25 mouse cellular contexts compared by ENCODE assay signal in genomic region chr6:83098411-83098810, GRCm38 (mm10). TPM values are rescaled to one million over a fixed set of nuclear protein-coding genes. Genes with fewer than 3 reads are reported as not detected.
A peak's percentile ranks its signal among the peaks of the same experiment; 100 is the strongest.
DNase-seq lines count a peak whose midpoint lies in the region; ATAC-seq lines count a peak whose summit lies in the region.
"Had no signal": no experiment of that assay in that cellular context is flagged by ENCODE, and none has a peak within 500 bp of the region (broad histone marks: within the 10 kb centered on the region; RNA-seq: fewer than 3 reads in every experiment).

No protein-coding gene starts in this region.

- H3K4me3 ChIP-seq in forebrain, embryonic 10.5 days, result no peak overlapping the region
- H3K4me3 ChIP-seq in hindbrain, embryonic 12.5 days, result no peak overlapping the region
- H3K4me3 ChIP-seq: embryonic facial prominence, embryonic 15.5 days; hindbrain, embryonic 10.5 days; stomach, embryonic 15.5 days had no signal

- peaks cover 42% of the 10 kb centered on the region for H3K27me3 ChIP-seq in forebrain, embryonic 10.5 days (ENCODE audit: poor library complexity, severe bottlenecking)
- peaks cover 25% of the 10 kb centered on the region for H3K27me3 ChIP-seq in hindbrain, embryonic 12.5 days

- peaks cover 26% of the 10 kb centered on the region for H3K4me1 ChIP-seq in forebrain, embryonic 10.5 days
- H3K4me1 ChIP-seq in hindbrain, embryonic 12.5 days, result peaks cover 19% of the 10 kb centered on the region

- no peak overlapping the region for H3K4me2 ChIP-seq in hindbrain, embryonic 12.5 days (replicated peaks)
- H3K4me2 ChIP-seq: embryonic facial prominence, embryonic 15.5 days; heart, embryonic 11.5 days; stomach, embryonic 15.5 days had no signal

- H3K9ac ChIP-seq in hindbrain, embryonic 12.5 days, result no peak overlapping the region
- H3K9ac ChIP-seq: embryonic facial prominence, embryonic 15.5 days; forebrain, postnatal 0 days; liver, postnatal 0 days; stomach, embryonic 15.5 days had no signal

- peak; percentile 2 for DNase-seq in embryo, embryonic 10 days (ENCODE audit: low spot score)
- DNase-seq in embryo, embryonic 10.5 days (ENCODE audit: low spot score), result no peak
- peak; percentile 78 for DNase-seq in NIH3T3 (ENCODE audit: low read depth)
- peak; percentile 77 to 85 for DNase-seq in kidney, adult 8-10 months
- DNase-seq in kidney, postnatal 14 days, result peak; percentile 85
- DNase-seq in forebrain, embryonic 10.5 days (ENCODE audit: extremely low spot score, low spot score), result no peak
- DNase-seq: cerebellum, adult 8-10 months; cerebellum, postnatal 36 days; forebrain, postnatal 0 days; gastrocnemius, postnatal 14 days; heart, adult 11 months; liver, postnatal 0 days; thymus, adult 2 months; thymus, postnatal 4 days had no signal

- WGBS in forebrain, embryonic 10.5 days, result 76% methylated on average over 2 of the region's 2 CpGs
- 82% methylated on average over 2 of the region's 2 CpGs for WGBS in hindbrain, embryonic 12.5 days

- H3K27ac ChIP-seq in forebrain, embryonic 10.5 days, result no peak overlapping the region
- H3K27ac ChIP-seq in hindbrain, embryonic 12.5 days, result no peak overlapping the region
- H3K27ac ChIP-seq: embryonic facial prominence, embryonic 15.5 days; hindbrain, embryonic 10.5 days; hindbrain, postnatal 0 days; macrophage; stomach, embryonic 15.5 days had no signal

- no peak for ATAC-seq in hindbrain, embryonic 12.5 days (ENCODE audit: low FRiP score)
- ATAC-seq: activated CD4-positive, CD25-positive, alpha-beta regulatory T cell, adult 4 months; forebrain, postnatal 0 days; hindbrain, postnatal 0 days; intestine, embryonic 16.5 days; liver, postnatal 0 days; lung, postnatal 0 days had no signal

- no peaks in the 10 kb centered on the region for H3K36me3 ChIP-seq in forebrain, embryonic 10.5 days (replicated peaks)
- no peaks in the 10 kb centered on the region for H3K36me3 ChIP-seq in hindbrain, embryonic 12.5 days
- H3K36me3 ChIP-seq: embryonic facial prominence, embryonic 15.5 days; hindbrain, embryonic 10.5 days; stomach, embryonic 15.5 days had no signal

- no peaks in the 10 kb centered on the region for H3K9me3 ChIP-seq in forebrain, embryonic 10.5 days
- 0 out of 2 replicates have a peak, but pooled peaks cover 3% of the 10 kb centered on the region for H3K9me3 ChIP-seq in hindbrain, embryonic 12.5 days (replicated peaks)
- H3K9me3 ChIP-seq: embryonic facial prominence, embryonic 15.5 days; stomach, embryonic 15.5 days had no signal

RNA-seq across cellular contexts. Expression of gene Ccdc142, which starts 3.0 kb away (rescaled TPM):
- polyA plus RNA-seq in forebrain, embryonic 10.5 days (2016; fragmentation: Nextera tagmentation; extraction: Ambion mirVana), result 2.6 and 3.1 TPM in 2 replicates
- 3.3 and 3.9 TPM in 2 replicates for polyA plus RNA-seq in hindbrain, embryonic 12.5 days (2016; fragmentation: Nextera tagmentation; extraction: Ambion mirVana)
- polyA plus RNA-seq: activated CD4-positive, CD25-positive, alpha-beta regulatory T cell, adult 4 months had no signal

RNA-seq across cellular contexts. Expression of gene Gm42688, which starts 3.0 kb away (rescaled TPM):
- 1.9 and 2.2 TPM in 2 replicates for polyA plus RNA-seq in forebrain, embryonic 10.5 days (2016; fragmentation: Nextera tagmentation; extraction: Ambion mirVana)
- 3.6 and 5.0 TPM in 2 replicates for polyA plus RNA-seq in hindbrain, embryonic 12.5 days (2016; fragmentation: Nextera tagmentation; extraction: Ambion mirVana)

RNA-seq across cellular contexts. Expression of gene Mrpl53, which starts 10.4 kb away (rescaled TPM):
- 135 and 149 TPM in 2 replicates for polyA plus RNA-seq in forebrain, embryonic 10.5 days (2016; fragmentation: Nextera tagmentation; extraction: Ambion mirVana)
- polyA plus RNA-seq in hindbrain, embryonic 12.5 days (2016; fragmentation: Nextera tagmentation; extraction: Ambion mirVana), result 110 and 124 TPM in 2 replicates

RNA-seq across cellular contexts. Expression of gene Lbx2, which starts 12.2 kb away (rescaled TPM):
- 0.20 and 0.29 TPM in 2 replicates for polyA plus RNA-seq in forebrain, embryonic 10.5 days (2016; fragmentation: Nextera tagmentation; extraction: Ambion mirVana)
- polyA plus RNA-seq in hindbrain, embryonic 12.5 days (2016; fragmentation: Nextera tagmentation; extraction: Ambion mirVana), result 0.69 TPM in 1 of 2 replicates, not detected in the other
- polyA plus RNA-seq: activated CD4-positive, CD25-positive, alpha-beta regulatory T cell, adult 4 months; hindbrain, postnatal 0 days; neural tube, embryonic 14.5 days had no signal

RNA-seq across cellular contexts. Expression of gene Mogs, which starts 16.9 kb away (rescaled TPM):
- polyA plus RNA-seq in forebrain, embryonic 10.5 days (2016; fragmentation: Nextera tagmentation; extraction: Ambion mirVana), result 32.6 and 38.3 TPM in 2 replicates
- polyA plus RNA-seq in hindbrain, embryonic 12.5 days (2016; fragmentation: Nextera tagmentation; extraction: Ambion mirVana), result 42.6 TPM in 2 replicates

Comparison
In these comparisons a context has a peak if more than half of its experiments do, and no peak if none do; other contexts are left out.
1. DNase-seq: peak in embryo, embryonic 10 days (single experiment), NIH3T3 (single experiment), kidney, adult 8-10 months (2 of 2) and kidney, postnatal 14 days (single experiment); none in embryo, embryonic 10.5 days (single experiment) and forebrain, embryonic 10.5 days (single experiment).